Mouse (Mus musculus) liver, embryonic 15.5 days (tissue): ENCODE measurements around the gene Tff3. TPM values are rescaled to one million over a fixed set of nuclear protein-coding genes. Genes with fewer than 3 reads are reported as not detected.

Source experiments
- ATAC-seq: fragments of 200-750 bp; cut with Nextera tagmentation; 2 replicates; pipeline ENCODE4 v1.8.0; 2017; ENCODE audit warnings: moderate number of reproducible peaks, mild to moderate bottlenecking, moderate library complexity; ENCODE audit not compliant: insufficient read depth
- H3K27ac ChIP-seq: fragments of 300-500 bp; sonication (generic); replicated peaks from 2 replicates; pipeline ENCODE4 v1.5.1; 2015; ENCODE audit warnings: mild to moderate bottlenecking, inconsistent platforms
- H3K27me3 ChIP-seq: fragments of 300-500 bp; sonication (generic); 2 replicates; pipeline ENCODE4 v1.6.1; 2015; ENCODE audit warnings: mild to moderate bottlenecking, inconsistent platforms
- H3K36me3 ChIP-seq: fragments of 300-500 bp; sonication (generic); replicated peaks from 2 replicates; pipeline ENCODE4 v1.6.1; 2015; ENCODE audit warnings: moderate library complexity, mild to moderate bottlenecking, inconsistent platforms
- H3K4me1 ChIP-seq: fragments of 300-500 bp; sonication (generic); replicated peaks from 2 replicates; pipeline ENCODE4 v1.6.1; 2015; ENCODE audit warnings: inconsistent platforms
- H3K4me2 ChIP-seq: fragments of 300-500 bp; sonication (generic); 2 replicates; pipeline ENCODE4 v1.6.1; 2015; ENCODE audit warnings: moderate library complexity, mild to moderate bottlenecking, inconsistent platforms
- H3K4me3 ChIP-seq: fragments of 300-500 bp; sonication (generic); replicated peaks from 2 replicates; pipeline ENCODE4 v1.5.1; 2015; ENCODE audit warnings: mild to moderate bottlenecking, inconsistent platforms
- H3K9ac ChIP-seq: fragments of 300-500 bp; sonication (generic); 2 replicates; pipeline ENCODE4 v1.6.1; 2015; ENCODE audit warnings: moderate library complexity, mild to moderate bottlenecking, inconsistent platforms
- H3K9me3 ChIP-seq: fragments of 300-500 bp; sonication (generic); replicated peaks from 2 replicates; pipeline ENCODE4 v1.6.1; 2016; ENCODE audit warnings: inconsistent platforms
- WGBS: fragments of 180-500 bp; shearing (Covaris S2); methylation state at CpG from one replicate; pipeline ENCODE4 v1.1.7; 2015; ENCODE audit warnings: mixed read lengths; ENCODE audit not compliant: insufficient replicate concordance; 5-methylcytosine and 5-hydroxymethylcytosine counted together
- polyA plus RNA-seq: library from polyadenylated mRNA; unstranded; fragments of >200 nt; fragmentation: Nextera tagmentation; extraction: Ambion mirVana; gene quantifications from 2 replicates; pipeline ENCODE4 v1.2.1, GENCODE M21; 2015

Tff3 gene
- polyA plus RNA-seq: 74.3 and 97.3 TPM in 2 replicates

DNA sequence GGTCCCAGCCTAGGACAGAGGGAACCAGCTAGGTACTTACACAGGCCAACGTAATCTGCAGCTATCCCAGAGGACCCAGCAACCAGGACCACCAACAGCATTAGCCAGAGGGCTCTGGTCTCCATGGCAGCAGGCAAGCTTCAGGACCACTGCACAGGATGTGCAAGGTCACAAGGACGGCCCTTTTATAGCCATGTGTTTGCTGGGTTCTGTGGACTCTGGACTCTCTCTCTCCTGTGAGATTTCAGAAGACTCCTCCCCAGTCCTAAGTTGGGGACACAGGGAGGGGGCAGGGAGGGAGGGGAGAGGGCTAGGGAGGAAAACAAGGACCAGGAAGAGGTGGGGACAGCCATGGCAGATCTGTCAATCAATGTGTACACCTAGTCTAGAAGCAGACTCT lies at the start of gene Tff3:
TSS of gene Tff3 (minus strand) at position 195 of the 400 bp plus-strand sequence.
- no peak; the same call in 1 of the 2 replicates for ATAC-seq
- no peaks in the 10 kb centered on the region for H3K9me3 ChIP-seq
- 35% methylated on average over 2 of the region's 2 CpGs for WGBS
- H3K4me3 ChIP-seq: no peak within 1 kb of the TSS
- peaks cover 8% of the 10 kb centered on the region for H3K4me1 ChIP-seq
- no peak within 1 kb of the TSS; the same call in none of the 2 replicates for H3K4me2 ChIP-seq
- H3K27ac ChIP-seq: no peak within 1 kb of the TSS
- H3K27me3 ChIP-seq: peaks cover 10% of the 10 kb centered on the region; the same call in 1 of the 2 replicates
- H3K9ac ChIP-seq: no peak within 1 kb of the TSS
- no peaks in the 10 kb centered on the region for H3K36me3 ChIP-seq

DNA sequence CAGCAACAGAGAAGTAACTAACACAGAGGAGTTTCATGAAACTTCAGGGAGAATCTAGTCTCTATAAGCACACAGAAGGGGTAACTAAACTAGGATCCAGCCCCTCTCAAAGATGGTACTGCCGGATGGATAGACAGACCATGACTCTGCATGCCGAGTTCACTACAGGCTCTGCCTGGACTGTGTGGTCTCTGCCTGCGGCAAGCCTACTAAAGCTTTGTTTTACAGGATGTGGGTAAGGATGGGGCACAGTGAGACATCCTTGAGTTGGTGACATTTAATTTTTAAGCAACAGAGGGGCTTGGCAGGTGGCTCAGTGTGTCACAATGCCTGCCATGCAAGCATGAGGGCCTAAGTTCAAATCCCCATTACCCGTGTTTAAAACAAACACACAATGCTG lies 46.9 kb upstream of the Tff3 start:
- Histone ChIP-seq H3K36me3 (no peaks in the 10 kb centered on the region), H3K27me3 (no peaks in the 10 kb centered on the region), H3K4me1 (0 out of 2 replicates have a peak, but pooled peaks cover 3% of the 10 kb centered on the region), H3K9ac (no peak overlapping the region), H3K4me3 (no peak overlapping the region), H3K9me3 (no peaks in the 10 kb centered on the region), H3K27ac (no peak overlapping the region), H3K4me2 (no peak overlapping the region)
- 46% methylated on average over 4 of the region's 4 CpGs for WGBS
- no peak for ATAC-seq

DNA sequence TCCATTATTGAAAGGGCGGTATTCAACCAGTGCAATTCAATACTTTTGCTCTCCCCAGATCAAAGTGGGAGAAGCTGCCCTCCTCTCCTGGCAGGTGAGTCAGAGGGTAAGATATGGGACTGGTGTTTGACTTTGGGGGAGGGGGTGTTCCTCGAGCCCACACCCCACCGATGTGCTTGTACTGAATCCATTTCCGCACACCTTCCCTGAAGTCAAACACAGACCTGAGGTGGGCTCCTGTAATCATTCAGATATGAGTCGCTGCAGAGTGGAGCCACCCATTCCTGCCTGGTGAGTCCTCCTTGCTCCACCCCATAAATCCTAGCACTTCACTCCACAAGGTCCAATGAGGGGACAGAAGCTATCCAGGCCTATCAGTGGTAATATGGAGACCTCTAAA lies 40.4 kb upstream of the Tff3 start:
- 67% methylated on average over 5 of the region's 5 CpGs for WGBS
- no peak overlapping the region for H3K9ac ChIP-seq
- no peaks in the 10 kb centered on the region for H3K36me3 ChIP-seq
- H3K4me1 ChIP-seq: no peaks in the 10 kb centered on the region
- H3K4me2 ChIP-seq: no peak overlapping the region
- no peak for ATAC-seq
- H3K27me3 ChIP-seq: no peaks in the 10 kb centered on the region
- no peaks in the 10 kb centered on the region for H3K9me3 ChIP-seq
- H3K4me3 ChIP-seq: no peak overlapping the region
- H3K27ac ChIP-seq: no peak overlapping the region

DNA sequence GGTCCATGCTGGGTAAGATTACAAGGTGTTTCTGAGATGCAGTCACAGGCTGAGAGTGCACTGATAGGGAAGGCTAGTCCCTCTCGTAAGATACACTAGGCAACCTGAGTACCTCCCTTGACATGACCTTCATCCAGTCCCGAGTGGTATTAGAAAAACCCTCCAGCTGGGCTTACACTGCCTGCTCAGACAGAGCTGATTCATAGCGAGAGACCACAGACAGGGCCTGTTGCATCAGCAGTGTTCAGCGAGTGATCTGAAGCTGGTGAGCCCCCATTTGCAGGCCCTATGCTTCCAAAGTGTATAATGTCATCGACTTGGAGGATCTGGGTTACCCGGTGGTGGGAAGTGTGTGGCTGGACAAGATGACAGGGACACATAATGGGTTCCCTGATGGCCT lies 35.7 kb upstream of the Tff3 start, which contains the start of gene Tff1:
TSS of gene Tff1 (minus strand) at position 151 of the 400 bp plus-strand sequence.
- 66% methylated on average over 6 of the region's 6 CpGs for WGBS
- no peaks in the 10 kb centered on the region for H3K4me1 ChIP-seq
- no peak within 1 kb of the TSS for H3K9ac ChIP-seq

DNA sequence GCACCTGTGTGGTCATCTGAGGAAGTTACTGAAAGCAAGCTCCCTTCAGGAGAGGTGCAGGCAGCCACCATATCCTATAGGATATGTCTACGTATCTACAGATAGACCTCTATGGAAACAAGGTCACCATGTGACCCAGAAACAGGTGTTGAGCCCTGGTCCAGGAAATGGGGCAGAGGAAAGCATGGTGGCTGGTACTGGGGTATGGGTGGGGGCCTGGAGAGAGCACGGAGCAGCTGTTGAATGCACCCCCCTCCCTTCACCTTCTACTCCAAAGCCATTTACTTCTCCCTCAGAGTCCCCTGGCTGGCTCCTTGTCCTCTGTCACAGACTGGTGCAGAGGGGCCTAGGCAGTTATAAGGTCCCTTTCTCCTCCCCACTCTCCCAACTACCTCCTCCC lies 34.4 kb upstream of the Tff3 start:
- Histone ChIP-seq H3K4me3 (no peak overlapping the region), H3K4me2 (no peak overlapping the region), H3K4me1 (no peaks in the 10 kb centered on the region), H3K36me3 (no peaks in the 10 kb centered on the region), H3K27ac (no peak overlapping the region), H3K27me3 (no peaks in the 10 kb centered on the region), H3K9ac (no peak overlapping the region), H3K9me3 (no peaks in the 10 kb centered on the region)
- ATAC-seq: no peak
- 49% methylated on average over 2 of the region's 2 CpGs for WGBS

More for the DNA sequence above, 35.7 kb upstream of the Tff3 start, which contains the start of gene Tff1:
- no peaks in the 10 kb centered on the region for H3K36me3 ChIP-seq
- H3K27ac ChIP-seq: no peak within 1 kb of the TSS
- no peaks in the 10 kb centered on the region for H3K27me3 ChIP-seq
- no peak within 1 kb of the TSS for H3K4me2 ChIP-seq
- no peaks in the 10 kb centered on the region for H3K9me3 ChIP-seq
- H3K4me3 ChIP-seq: no peak within 1 kb of the TSS
- ATAC-seq: no peak

DNA sequence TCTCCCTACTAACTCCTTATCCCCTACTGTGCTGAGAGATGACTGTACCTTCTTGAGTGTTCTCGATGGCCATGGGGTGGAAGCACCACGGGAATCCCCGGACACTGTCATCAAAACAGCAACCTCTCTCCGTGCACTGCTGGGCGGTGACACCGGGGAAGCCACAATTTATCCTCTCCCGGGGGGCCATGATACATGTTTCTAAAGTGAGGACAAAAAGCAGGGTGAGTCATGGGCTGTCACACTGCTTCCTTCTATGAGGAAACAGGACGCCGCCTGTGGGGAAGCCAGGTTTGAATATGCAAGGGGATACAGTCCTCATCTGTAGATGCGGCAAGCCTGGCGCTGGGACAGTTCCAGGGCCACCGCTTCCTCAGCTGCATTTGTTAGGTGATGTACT lies 33.2 kb upstream of the Tff3 start:
- Histone ChIP-seq H3K9ac (no peak overlapping the region), H3K27ac (no peak overlapping the region), H3K36me3 (no peaks in the 10 kb centered on the region), H3K9me3 (no peaks in the 10 kb centered on the region), H3K27me3 (no peaks in the 10 kb centered on the region), H3K4me1 (no peaks in the 10 kb centered on the region), H3K4me2 (no peak overlapping the region), H3K4me3 (no peak overlapping the region)
- WGBS: 44% methylated on average over 12 of the region's 12 CpGs
- ATAC-seq: no peak

DNA sequence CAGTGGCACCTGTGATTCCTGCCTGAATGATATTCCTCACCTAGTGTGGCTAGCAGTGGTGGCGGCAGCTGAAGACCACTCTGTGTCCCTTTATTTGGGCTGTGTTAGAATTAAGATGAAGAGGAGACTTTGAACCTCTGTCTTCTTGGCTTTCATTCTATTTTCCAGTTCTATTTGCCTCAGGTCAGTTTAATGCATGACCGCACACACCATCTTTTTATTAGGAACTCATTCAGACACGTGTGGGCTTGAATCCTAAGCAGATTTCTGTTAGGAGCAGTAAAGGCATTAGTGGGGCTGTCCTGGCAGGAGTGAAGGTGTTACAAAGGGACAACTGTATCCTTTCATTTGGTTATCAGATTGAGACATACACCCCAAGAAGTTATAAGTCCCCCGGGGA lies 30.8 kb upstream of the Tff3 start:
- Histone ChIP-seq H3K4me1 (no peaks in the 10 kb centered on the region), H3K36me3 (no peaks in the 10 kb centered on the region), H3K27ac (no peak overlapping the region), H3K4me3 (no peak overlapping the region), H3K4me2 (no peak overlapping the region), H3K27me3 (no peaks in the 10 kb centered on the region), H3K9ac (no peak overlapping the region), H3K9me3 (no peaks in the 10 kb centered on the region)
- 68% methylated on average over 4 of the region's 4 CpGs for WGBS
- no peak for ATAC-seq

DNA sequence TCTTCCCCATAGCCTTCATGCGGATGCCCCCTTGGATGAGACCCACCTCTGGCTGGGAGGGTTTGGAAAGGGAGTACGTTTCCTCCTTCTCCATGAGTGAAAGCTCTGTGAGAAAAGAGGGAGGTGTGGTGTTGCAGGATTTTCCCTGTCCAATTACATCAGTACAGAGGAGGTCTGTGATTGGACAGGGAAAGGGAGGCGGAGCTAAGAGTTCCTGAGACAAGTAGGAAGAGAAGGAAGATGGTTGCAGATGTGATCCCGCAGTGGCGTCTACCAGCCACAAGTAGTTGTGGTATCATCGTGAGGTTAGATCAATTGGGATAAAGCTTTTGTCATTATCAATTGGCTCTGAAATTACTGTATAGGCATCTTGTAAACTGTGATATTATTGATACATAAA lies 28.5 kb upstream of the Tff3 start:
- WGBS: 74% methylated on average over 6 of the region's 6 CpGs
- Histone ChIP-seq H3K4me3 (no peak overlapping the region), H3K36me3 (no peaks in the 10 kb centered on the region), H3K9ac (no peak overlapping the region), H3K4me1 (no peaks in the 10 kb centered on the region), H3K27me3 (no peaks in the 10 kb centered on the region), H3K27ac (no peak overlapping the region), H3K4me2 (no peak overlapping the region), H3K9me3 (no peaks in the 10 kb centered on the region)
- no peak for ATAC-seq

DNA sequence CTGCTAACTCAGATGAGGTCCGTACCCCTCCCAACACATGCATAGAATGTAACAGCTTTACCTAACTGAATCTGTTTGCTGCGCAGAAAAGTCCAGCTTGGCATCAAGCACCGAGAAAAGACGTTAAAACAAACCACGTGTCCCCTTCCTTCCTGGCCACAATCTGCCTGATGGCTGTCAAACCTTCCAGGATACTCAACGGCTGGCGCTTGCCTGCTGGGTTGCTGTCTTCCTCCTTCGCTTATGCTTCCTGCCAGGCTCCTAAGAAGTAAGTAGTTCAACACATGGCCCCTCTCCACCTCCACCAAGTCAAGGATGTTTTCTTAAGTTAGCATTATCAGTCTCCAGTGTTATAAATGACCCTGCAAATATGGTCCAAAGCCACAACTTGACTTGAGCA lies 24.3 kb upstream of the Tff3 start:
- Histone ChIP-seq H3K4me1 (peaks cover 6% of the 10 kb centered on the region; the same call in 1 of the 2 replicates), H3K27ac (no peak overlapping the region), H3K4me3 (no peak overlapping the region), H3K9ac (no peak overlapping the region), H3K4me2 (no peak overlapping the region), H3K27me3 (no peaks in the 10 kb centered on the region), H3K9me3 (no peaks in the 10 kb centered on the region), H3K36me3 (no peaks in the 10 kb centered on the region)
- ATAC-seq: no peak
- 15% methylated on average over 8 of the region's 8 CpGs for WGBS

DNA sequence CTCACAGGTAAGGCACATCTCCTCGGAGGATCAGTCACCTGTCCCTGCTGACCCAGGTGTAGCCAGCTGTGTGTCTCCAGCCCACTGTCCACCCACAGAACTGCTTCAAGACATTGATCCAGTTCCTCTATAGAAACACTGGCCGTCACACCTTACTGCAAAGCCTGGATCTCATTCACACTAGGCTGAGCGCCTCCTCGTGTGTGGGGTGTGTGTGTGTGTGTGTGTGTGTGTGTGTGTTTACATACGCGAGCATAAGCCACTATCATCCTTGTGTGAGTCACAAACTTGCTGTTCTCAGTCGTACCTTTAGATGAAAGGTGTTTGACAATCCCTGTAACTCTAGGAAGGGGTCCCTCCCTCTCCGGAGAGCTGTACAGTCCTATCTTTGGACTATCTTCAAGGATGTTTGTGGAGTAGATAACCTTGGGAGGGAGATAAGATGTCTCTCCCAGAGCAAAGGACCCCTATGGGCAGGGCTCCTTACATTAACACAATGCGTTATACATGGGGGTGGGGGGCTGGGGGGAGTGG lies 23.6 kb upstream of the Tff3 start:
- peak; percentile 34 for ATAC-seq
- Histone ChIP-seq H3K27ac (peak overlapping the region; percentile 35), H3K4me1 (peaks cover 6% of the 10 kb centered on the region; the same call in 1 of the 2 replicates), H3K4me3 (no peak overlapping the region), H3K9ac (no peak overlapping the region), H3K9me3 (no peaks in the 10 kb centered on the region), H3K4me2 (peak overlapping the region; percentile 34), H3K27me3 (no peaks in the 10 kb centered on the region), H3K36me3 (no peaks in the 10 kb centered on the region)
- 42% methylated on average over 9 of the region's 9 CpGs for WGBS

DNA sequence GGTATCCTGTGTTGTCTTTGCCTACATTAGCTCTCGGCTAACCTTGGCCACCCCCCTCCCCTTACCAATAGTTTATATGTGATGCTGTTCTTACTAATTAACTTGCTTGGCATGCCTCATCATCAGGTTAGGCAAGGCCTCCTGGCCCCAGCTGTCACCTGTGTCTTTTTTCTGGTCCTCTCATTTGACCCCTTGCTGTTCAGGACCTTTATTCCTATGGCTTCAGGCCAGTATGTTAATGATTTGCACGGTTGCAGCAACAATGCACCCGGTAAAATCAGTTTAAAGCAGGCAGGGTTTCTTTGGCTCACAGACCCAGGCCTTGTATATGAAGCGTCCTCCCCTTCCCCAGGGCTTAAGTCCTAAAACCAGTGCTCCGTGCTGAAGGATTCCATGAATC lies 23.1 kb upstream of the Tff3 start:
- Histone ChIP-seq H3K4me2 (peak overlapping the region; percentile 34), H3K36me3 (no peaks in the 10 kb centered on the region), H3K9ac (no peak overlapping the region), H3K9me3 (no peaks in the 10 kb centered on the region), H3K27ac (peak overlapping the region; percentile 35), H3K4me3 (no peak overlapping the region), H3K27me3 (no peaks in the 10 kb centered on the region), H3K4me1 (peaks cover 6% of the 10 kb centered on the region; the same call in 1 of the 2 replicates)
- peak; percentile 73 for ATAC-seq
- WGBS: 46% methylated on average over 5 of the region's 5 CpGs

DNA sequence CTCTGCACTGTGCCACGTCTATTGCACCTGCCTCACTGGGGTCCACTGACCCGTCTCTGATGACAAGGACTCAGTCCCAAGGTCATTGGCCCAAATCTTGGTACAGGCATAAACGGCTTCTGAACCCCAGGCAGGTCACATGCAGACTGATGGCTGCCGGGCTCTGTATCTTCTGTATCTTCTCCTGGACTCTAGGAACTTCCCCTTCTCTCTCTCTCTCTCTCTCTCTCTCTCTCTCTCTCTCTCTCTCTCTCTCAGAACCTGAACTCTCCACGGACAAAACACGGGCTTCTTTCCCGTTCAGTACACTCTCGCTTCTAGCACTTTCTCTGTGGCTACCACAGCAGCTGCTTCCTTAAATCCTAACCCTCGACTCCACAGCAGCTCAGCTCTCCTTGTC lies 16.6 kb upstream of the Tff3 start:
- no peaks in the 10 kb centered on the region for H3K9me3 ChIP-seq
- no peaks in the 10 kb centered on the region for H3K4me1 ChIP-seq
- H3K4me3 ChIP-seq: no peak overlapping the region
- 25% methylated on average over 9 of the region's 9 CpGs for WGBS
- H3K9ac ChIP-seq: no peak overlapping the region
- no peaks in the 10 kb centered on the region for H3K27me3 ChIP-seq
- no peak overlapping the region for H3K27ac ChIP-seq
- H3K4me2 ChIP-seq: no peak overlapping the region
- ATAC-seq: no peak
- no peaks in the 10 kb centered on the region for H3K36me3 ChIP-seq
